Mouse (Mus musculus) erythroblast, embryonic 14.5 days (primary cell): ENCODE measurements around the gene Nomo1.

ENCODE experiments used
- GATA1 ChIP-seq: IDR thresholded peaks from 2 replicates; pipeline ENCODE4 v1.6.1; 2012; ENCODE audit warnings: low read length, inconsistent platforms, mixed read lengths
- TAL1 ChIP-seq: IDR thresholded peaks from 3 replicates; pipeline ENCODE4 v1.6.1; 2012; ENCODE audit warnings: low read length, inconsistent platforms, mixed read lengths

DNA sequence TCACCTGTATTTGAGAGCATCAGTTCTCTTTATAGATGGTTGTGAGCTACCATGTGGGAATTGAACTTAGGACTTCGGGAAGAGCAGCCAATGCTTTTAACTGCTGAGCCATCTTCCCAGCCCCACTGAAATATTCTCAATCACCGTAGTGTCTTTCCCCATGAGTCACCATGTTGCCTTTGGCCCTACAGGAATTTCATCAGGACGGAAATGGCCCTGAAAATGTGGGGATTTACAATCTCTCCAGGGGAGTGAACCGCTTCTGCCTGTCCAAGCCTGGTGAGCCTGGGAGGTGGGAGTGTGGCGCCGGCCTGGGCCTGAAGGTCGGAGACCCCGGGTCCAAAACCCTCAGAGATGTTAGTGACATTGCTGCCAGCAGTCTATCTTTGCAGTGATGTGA, 27.2 kb downstream of the Nomo1 start:
- TF ChIP-seq GATA1 (no peak), TAL1 (no peak)
